9 mouse cellular contexts compared by ENCODE assay signal in the genomic region with DNA sequence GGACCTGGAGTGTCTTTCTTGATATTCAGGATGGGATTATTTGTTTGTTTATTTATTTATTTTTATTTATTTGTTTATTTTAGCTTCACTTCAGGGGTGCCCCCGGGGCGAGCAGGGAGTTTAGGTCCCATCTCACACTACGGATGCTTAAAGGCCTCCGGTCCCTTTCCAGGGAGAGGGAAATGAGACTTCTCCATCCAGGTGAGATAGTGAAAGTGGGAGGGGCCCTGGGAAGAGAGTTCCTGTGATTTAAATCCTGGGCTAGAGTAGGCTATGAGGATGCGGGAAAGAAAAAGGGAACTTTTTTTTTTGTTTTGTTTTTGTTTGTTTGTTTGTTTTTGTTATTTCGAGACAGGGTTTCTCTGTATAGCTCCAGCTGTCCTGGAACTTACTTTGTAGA. TPM values are rescaled to one million over a fixed set of nuclear protein-coding genes. Genes with fewer than 3 reads are reported as not detected.
DNase-seq lines count a peak whose midpoint lies in the region; ATAC-seq and TF ChIP-seq lines count a peak whose summit lies in the region.
"Had no signal": no experiment of that assay in that cellular context is flagged by ENCODE, and none has a peak within 500 bp of the region (broad histone marks: within the 10 kb centered on the region; RNA-seq: fewer than 3 reads in every experiment).

No protein-coding gene starts in this region.

- no peak for TF ChIP-seq CTCF in thymus, adult 2 months (IDR thresholded peaks at IDR 0.05; ENCODE audit: borderline replicate concordance, control insufficient read depth, extremely low read depth, insufficient read depth, low read length, poor library complexity)

- H3K9me3 ChIP-seq in liver, embryonic 12.5 days (replicated peaks), result no peaks in the 10 kb centered on the region

- peak overlapping the region; percentile 74 for H3K9ac ChIP-seq in liver, embryonic 12.5 days

- no peaks in the 10 kb centered on the region for H3K27me3 ChIP-seq in thymus, adult 2 months (ENCODE audit: control insufficient read depth, insufficient read depth, low read length)
- H3K27me3 ChIP-seq in liver, embryonic 12.5 days (replicated peaks), result no peaks in the 10 kb centered on the region

- WGBS in thymus, adult 2 months, result 30% methylated on average over 6 of the region's 6 CpGs
- whole genome bisulfite sequencing in liver, embryonic 12.5 days (ENCODE audit: insufficient replicate concordance), result 13% methylated on average over 6 of the region's 6 CpGs

- peak overlapping the region; percentile 40 for H3K4me3 ChIP-seq in thymus, adult 2 months (ENCODE audit: control insufficient read depth, insufficient read depth, low read length)
- H3K4me3 ChIP-seq in liver, embryonic 12.5 days, result peak overlapping the region; percentile 63

- DNase-seq in cerebellum, adult 11-12 months, result peak; percentile 44
- no peak for DNase-seq in cerebellum, adult 8-10 months
- no peak for DNase-seq in thymus, adult 2 months
- DNase-seq in thymus, postnatal 10 days (ENCODE audit: low spot score in 2 of 2), result no peak
- no peak for DNase-seq in right cerebral cortex, postnatal 10 days (ENCODE audit: low spot score in 2 of 2)
- DNase-seq in left cerebral cortex, postnatal 10 days (ENCODE audit: extremely low spot score in 1 of 2, low spot score in 2 of 2), result no peak
- DNase-seq in retina, embryonic 14.5 days (ENCODE audit: low spot score), result no peak

- H3K4me2 ChIP-seq in liver, embryonic 12.5 days, result peak overlapping the region; percentile 85

- H3K27ac ChIP-seq in thymus, adult 2 months (ENCODE audit: control insufficient read depth, insufficient read depth, low read length), result peak overlapping the region; percentile 98; the same call in 1 of the 2 replicates
- peak overlapping the region; percentile 91 for H3K27ac ChIP-seq in liver, embryonic 12.5 days

- no peak for TF ChIP-seq POLR2A in thymus, adult 2 months (IDR thresholded peaks at IDR 0.05; ENCODE audit: control insufficient read depth, extremely low read depth, insufficient read depth, low read length, poor library complexity)

- no peaks in the 10 kb centered on the region for H3K36me3 ChIP-seq in thymus, adult 2 months (ENCODE audit: control insufficient read depth, insufficient read depth, low read length)
- H3K36me3 ChIP-seq in liver, embryonic 12.5 days, result peaks cover 17% of the 10 kb centered on the region

- peaks cover 27% of the 10 kb centered on the region for H3K4me1 ChIP-seq in thymus, adult 2 months (replicated peaks; ENCODE audit: control insufficient read depth, insufficient read depth, low read length)
- peaks cover 59% of the 10 kb centered on the region for H3K4me1 ChIP-seq in liver, embryonic 12.5 days

- intact Hi-C loops in left cerebral cortex, postnatal 10 days (cut with DNase I), result no loop called here

- ATAC-seq in liver, embryonic 12.5 days, result peak; percentile 0; the same call in 1 of the 2 replicates

RNA-seq across cellular contexts. Expression of gene Prr13, which starts 0.6 kb away (rescaled TPM):
- polyA plus RNA-seq in thymus, adult 2 months (2012; rRNA removed), result 109 and 123 TPM in 2 replicates
- 119 and 126 TPM in 2 replicates for polyA plus RNA-seq in liver, embryonic 12.5 days (2016; fragmentation: Nextera tagmentation; extraction: Ambion mirVana)
- 10 to 100 TPM; 19.1 to 21.6 TPM for total RNA-seq in left cerebral cortex, postnatal 10 days (2021)

RNA-seq across cellular contexts. Expression of gene Pcbp2, which starts 11.0 kb away (rescaled TPM):
- 846 and 935 TPM in 2 replicates for polyA plus RNA-seq in thymus, adult 2 months (2012; rRNA removed)
- 101 and 104 TPM in 2 replicates for polyA plus RNA-seq in liver, embryonic 12.5 days (2016; fragmentation: Nextera tagmentation; extraction: Ambion mirVana)
- total RNA-seq in left cerebral cortex, postnatal 10 days (2021), result 100 to 1,000 TPM; 457 to 465 TPM

RNA-seq across cellular contexts. Expression of gene Amhr2, which starts 14.2 kb away (rescaled TPM):
- 0.65 and 1.7 TPM in 2 replicates for polyA plus RNA-seq in thymus, adult 2 months (2012; rRNA removed)
- 0.12 and 0.31 TPM in 2 replicates for polyA plus RNA-seq in liver, embryonic 12.5 days (2016; fragmentation: Nextera tagmentation; extraction: Ambion mirVana)
- under 1 TPM in 1 of 2 experiments, not detected in 1; 0.81 TPM for total RNA-seq in left cerebral cortex, postnatal 10 days (2021)

RNA-seq across cellular contexts. Expression of gene Gm10337, which starts 44.1 kb away (rescaled TPM):
- polyA plus RNA-seq in thymus, adult 2 months (2012; rRNA removed), result not detected in 2 replicates
- polyA plus RNA-seq in liver, embryonic 12.5 days (2016; fragmentation: Nextera tagmentation; extraction: Ambion mirVana), result not detected in 2 replicates
- total RNA-seq in left cerebral cortex, postnatal 10 days (2021), result not detected
- total RNA-seq: neutrophil, adult 5-6 weeks had no signal

RNA-seq across cellular contexts. Expression of gene Sp1, which starts 53.4 kb away (rescaled TPM):
- polyA plus RNA-seq in thymus, adult 2 months (2012; rRNA removed), result 45.0 and 52.1 TPM in 2 replicates
- polyA plus RNA-seq in liver, embryonic 12.5 days (2016; fragmentation: Nextera tagmentation; extraction: Ambion mirVana), result 5.1 and 5.6 TPM in 2 replicates
- total RNA-seq in left cerebral cortex, postnatal 10 days (2021), result 10 to 100 TPM; 23.1 to 26.4 TPM
